Mouse (Mus musculus) monocyte, adult 2 months (primary cell): ENCODE results near the gene Fras1.

Experiments used
- DNase-seq, 2 experiments: peaks; one replicate each; pipeline ENCODE4 v3.0.0; 2022; ENCODE audit warnings: low spot score in 2 of 2, low read depth in 1 of 2

The Fras1 gene

DNA sequence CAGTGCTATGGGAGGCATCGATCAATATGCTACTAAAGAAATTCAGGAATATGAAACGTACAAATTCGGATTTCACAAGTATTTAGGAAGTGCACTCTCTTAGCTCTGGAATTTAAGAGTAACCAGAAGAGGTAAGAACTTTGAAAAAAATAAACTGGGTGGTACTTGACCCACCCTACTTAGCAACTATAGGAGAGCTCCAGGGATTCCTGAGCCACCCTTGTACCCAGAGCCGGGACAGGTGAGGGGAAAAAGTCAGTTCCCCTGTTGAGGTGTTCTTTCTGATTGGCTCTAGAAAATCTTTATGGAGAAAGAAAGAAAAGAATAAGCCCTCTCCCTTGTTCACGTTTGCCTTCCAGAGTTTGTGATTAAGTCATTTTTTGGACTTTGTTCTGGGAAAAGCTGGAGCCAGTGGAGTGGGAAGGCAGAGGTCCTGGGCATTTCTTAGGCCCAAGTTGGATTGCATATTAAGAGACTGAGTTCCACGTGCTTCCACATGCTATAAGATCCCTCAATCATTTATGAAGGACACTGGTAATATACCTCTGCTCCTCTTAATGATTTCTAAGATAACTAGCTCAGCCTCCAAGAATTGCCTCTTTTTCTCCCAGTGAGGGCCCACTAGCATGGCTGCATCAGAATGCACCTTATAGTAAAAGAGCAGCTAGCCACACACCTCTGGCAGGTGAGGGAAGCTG is 265.6 kb downstream of the Fras1 start:
- DNase-seq, result no peak

DNA sequence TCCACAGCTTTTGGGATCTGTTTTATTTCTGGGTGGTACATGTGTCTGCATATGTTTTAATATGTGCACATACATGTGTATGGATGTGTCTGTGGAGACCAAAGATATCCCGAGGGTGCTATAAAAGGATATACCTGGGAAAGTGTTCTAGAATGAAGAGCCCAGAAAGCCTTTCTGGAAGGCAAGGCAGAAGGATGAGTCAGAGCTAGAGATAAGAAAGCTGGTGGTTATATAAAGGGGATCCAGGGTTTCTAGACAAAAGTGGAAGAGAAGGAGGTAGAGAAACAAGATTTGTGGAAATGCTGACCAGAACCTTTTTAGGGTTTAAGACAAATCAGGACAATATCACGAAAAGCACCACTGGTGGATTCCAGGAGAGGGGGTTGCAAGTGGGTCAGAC is 267.5 kb downstream of the Fras1 start:
- no peak for DNase-seq

DNA sequence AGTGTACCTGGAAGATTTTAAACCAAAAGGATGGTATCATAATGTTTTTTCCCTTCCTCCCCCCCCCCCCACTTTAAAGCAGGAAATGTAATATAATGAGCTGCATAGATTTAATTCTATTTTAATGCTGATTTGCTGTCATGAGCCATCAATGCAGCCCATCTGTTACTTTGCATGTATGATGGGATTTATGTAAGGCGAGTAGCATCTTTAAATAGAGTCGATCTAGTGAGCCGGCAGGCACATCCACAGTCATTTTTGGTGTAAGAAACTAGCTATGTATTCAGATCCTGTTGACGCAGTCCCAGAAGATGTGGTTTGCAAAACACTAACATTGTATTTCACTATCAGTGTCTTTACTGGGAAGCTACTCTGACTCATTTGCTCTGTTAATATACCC is 301.9 kb downstream of the Fras1 start:
- DNase-seq, result no peak

DNA sequence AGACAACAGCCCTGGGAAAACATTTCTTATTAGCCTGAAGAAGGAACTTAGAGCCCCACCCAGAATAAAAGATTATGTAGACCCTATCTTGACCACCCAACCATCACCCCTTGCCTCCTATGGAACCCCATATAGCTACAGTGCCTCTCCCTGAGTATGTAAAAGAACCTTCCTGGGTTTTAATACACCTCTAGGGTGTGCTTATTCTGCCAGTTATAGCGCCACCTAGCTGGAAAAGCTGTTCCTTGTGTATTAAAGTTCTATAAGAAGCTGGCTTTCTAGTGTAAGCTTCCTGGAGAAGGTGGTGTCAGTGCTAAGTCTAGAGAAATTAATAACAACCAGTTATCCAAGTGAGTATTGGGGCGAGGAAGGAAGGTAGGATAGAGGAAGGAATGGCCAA is 303.7 kb downstream of the Fras1 start:
- no peak for DNase-seq

DNA sequence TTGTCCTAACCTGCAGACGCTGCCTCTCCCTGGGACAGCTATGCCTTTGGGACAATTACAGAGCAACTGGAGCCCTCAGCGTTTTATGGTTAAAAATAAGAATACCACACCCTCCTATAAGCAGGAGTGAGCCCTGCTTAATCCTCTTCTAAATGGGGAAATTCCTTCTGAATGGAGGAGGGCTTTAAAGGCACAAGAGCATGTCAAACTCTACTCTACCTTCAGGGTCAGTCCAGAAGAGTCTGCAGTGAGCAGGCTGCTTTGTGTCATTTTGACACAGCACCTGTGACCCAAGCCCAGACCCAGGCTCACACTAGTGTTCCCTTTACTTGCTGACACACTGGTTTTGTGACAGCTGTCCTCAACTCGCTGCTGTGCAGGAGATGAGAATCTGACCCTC is 307.3 kb downstream of the Fras1 start:
- DNase-seq, result no peak

DNA sequence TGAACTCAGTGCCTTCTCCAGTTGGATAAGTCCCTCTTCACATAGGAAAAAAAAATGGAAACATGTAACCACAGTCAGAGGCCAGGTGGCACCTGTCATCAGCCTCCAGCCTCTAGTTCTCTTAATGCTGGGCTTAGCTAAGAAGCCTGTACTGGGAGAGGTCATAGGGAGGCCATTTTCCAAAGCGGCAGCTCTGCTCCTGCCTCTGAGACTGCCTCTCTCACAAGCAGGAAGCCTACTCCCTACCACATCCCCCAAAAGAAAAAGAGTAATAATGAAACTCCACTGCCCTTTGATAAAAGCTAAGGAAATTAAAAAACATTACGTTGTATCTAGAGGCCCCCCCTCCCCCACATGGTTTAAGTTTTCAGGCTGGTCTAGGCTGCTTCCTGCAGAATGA is 309.0 kb downstream of the Fras1 start:
- no peak for DNase-seq

DNA sequence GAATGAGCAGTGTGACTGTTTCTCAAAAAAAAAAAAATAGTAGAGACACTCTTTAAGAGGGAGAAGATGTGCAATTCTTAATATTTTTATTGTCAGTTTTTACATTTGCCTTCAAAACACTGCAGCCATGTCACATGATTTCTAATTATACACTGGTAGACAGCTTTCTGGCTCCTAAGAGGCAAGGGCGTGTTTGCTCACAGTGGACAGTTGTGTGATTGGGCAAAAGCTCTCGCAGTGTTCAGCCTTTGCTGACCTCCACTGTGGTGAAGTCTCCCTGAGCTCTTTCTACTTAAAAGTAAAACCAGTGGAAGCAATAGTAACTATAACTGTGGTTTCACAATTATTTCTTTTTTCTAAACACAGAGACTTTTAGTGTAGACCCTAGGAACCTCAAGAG is 315.1 kb downstream of the Fras1 start:
- DNase-seq, result no peak

DNA sequence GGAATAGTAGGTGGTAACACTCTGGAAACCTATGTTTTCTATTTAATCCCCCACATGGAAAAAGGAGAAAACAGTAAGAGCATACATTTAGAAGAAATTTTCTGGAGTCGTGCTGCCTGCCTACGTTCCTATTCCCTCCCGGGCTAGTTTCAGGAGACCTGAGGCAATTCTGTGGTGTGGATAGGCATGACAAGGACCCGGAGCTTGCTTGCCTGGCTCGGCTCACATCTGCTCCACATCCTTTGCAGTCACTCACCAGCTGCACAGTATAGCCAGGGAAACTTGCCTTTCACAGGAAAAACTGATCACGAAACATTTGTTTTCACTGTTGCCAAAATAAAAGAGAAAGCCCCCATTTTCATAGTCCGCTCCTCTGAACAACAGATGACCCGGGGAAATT is 325.2 kb downstream of the Fras1 start:
- no peak for DNase-seq

DNA sequence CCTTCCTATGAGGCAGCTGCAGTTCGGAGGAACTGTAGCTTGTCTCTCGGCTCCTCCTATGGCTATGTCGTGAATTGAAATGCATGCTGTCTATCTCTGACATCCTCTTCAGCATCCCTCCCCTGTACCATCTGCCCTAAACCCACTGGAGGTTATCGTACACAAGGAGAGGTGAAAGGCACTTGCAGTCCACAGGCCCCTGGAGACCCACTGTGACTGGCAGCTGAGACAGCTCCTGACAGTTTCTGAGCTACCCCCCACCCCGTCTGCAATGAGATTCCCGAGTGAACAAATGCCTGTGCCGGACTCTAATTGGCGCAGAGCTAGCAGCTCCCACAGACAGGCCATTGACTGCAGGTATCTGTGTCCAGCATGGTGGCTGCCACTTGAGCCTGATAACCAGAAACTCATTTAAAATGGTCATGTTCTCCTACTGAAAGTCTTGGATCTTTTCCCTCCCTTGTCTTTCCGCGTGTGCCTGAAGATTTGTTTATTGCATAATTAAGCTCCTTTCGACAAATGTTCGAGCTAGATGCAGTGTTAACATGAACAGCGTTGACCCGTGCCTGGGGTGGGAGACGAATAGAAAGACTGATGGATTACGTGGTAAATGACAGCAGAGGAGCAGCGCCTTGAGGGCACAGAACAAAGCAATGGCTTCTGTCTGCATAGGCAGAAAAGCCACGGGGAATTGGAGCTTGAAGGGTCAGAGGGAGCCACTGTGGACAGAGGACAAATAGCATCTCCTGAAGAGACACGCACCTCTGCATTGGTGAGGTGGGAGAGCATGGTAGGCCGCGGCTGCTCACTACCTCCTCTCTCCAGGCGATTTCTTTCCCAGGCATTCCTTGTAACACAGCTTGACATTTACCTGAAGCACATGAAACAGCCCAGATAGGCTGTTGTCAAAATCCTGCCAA is 329.2 kb downstream of the Fras1 start:
- no peak for DNase-seq

DNA sequence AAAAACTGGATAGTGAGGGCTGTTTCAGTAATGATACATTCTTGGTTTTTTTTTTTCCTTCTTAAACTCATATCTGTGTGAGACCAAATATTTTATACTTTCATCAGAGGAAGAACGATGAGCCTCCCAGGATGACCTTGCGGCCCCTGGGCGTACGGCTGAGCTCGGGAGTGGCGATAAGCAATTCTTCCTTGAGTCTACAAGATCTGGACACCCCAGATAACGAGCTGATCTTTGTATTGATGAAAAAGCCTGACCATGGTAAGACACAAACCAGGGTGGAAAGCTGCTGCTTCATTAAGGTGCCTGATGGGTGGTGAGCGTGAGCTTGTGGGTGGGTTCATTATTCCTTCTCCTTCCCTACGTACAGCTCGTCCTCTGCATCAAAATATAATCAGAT is 334.8 kb downstream of the Fras1 start:
- DNase-seq, result no peak

DNA sequence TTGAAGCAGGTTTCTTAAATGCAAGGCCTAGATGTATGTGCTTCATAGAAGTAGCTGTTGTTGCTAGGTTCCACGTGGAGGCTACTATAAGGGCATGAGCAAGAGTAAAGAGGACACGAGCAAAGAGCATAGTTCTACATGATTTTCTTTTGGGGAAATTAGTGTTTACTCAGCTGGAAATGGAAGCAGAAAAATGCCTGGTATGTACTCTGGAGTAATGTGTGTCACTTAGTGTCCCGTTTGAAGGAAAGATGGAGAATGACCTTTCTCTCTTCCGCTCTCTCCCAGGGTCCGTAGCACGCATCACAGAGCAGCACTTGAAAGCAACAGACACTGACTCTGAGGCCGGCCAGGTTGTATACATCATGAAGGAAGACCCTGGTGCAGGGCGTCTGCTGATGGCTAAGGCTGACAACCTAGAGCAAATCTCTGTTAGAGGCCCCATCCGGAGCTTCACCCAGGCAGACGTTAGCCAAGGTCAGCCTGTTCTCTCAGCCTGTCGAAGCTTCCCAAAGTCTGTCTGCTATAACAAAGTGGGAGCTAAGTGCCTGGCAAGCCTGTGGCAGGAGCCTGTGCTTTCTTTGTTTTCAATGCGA is 338.4 kb downstream of the Fras1 start:
- DNase-seq, result no peak

DNA sequence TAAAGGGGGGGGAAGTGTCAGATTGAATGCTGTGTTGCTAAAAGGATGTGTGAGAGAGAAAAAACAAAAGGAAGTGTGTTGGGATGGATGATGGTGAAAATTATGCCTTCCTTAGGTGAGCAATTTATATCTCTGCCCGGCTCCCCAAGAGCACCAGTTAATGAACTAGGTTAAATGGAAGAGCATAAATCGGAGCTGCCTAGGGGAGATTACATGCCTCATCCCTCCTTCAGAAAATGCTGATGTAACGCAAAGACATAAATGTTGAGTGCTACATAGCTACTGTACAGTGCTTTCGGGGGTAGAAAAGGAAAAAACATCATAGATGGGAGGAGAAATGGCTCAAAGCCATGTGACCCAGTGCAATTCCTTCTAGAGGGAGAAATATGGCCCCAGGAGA is 339.0 kb downstream of the Fras1 start:
- no peak for DNase-seq

DNA sequence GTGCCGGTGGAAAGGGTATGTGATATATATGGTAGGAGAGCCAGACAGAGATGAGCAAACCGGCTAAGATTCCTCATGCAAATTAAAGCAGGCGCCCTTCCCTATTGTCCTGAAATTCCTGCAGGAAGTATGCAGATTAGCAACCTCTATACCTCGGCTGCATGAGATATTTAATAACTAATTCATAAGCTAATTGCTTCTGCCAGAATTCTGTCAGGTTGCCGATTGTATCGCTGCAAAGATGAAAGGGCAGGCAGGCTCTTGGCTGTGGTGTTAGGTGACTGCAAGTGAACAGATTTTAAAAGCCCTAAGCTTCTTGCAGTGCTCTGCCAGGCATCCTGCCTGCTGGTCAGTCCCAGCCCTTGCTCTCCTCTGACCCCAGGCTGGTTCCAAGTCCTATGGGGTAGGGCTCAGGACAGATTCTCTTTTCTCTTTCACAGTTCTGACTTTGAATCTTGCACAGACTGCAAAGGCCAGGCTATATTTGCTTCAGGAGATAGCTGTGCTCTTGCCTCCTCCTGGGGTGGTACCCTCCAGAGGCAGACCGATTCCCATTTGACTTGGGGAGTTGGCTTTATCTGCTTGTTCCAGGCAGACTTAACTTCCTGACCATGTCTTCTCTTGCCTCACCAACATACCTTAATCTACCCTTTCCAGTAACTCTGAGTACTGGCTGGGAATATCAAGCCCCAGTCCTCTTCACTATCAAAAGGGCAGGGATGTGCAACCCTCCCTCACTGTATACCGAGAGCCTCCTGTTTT is 342.7 kb downstream of the Fras1 start:
- DNase-seq, result no peak

DNA sequence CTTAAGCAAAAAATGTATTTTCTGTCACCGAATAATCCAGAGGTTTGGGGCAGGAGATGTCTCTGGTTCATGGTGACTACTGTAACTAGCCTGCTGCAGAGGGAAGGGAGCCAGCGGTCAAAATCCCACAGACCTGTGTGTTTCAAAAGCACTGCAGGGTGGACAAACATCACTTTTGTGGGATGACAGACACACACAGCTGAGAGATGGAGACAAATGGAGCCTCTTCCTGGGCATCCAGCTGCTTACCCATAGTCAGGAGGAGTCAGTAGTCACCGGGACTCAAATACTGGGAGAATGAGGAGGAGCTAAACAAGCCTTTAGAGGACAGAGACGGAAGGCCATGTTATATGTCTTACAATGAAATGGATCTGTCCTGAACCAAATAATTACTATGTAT is 343.9 kb downstream of the Fras1 start:
- DNase-seq, result no peak

DNA sequence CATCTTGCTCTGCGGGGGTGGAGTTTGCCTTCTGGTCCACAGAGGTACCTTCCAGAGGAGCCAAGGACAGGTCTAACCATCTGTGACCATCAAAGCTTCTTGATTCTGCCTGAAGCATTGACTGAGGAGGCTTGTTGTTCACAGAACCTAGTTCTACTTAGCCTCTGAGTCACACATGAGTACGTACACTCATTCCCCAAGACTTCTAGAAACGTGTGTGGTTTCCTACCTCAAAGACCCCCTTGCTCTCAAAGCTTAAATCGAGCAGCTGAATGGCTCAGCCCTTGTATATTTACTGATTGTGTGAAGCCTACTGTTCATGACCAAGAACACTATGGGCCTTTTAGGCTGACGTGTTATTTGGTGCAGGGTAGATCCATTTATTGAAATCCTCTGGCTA is 344.8 kb downstream of the Fras1 start:
- no peak for DNase-seq

DNA sequence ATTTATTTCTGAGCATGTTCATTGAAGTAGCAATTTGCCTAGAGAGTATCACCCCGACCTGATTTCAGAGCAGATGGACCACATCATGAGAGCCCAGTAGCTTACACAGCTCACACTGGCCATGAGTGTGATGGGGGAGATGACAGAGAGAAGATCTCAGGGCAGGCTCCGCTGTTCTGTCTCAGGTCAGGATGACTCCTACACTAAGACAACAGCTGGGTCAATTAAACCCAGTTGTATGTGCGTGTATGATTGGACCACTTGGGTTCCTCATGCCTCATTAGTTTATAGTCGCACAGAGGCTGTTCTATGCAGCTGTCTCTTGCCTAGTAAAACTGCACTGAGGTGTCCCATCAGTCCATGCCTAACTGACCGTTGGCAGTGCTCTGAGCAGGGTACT is 345.5 kb downstream of the Fras1 start:
- DNase-seq, result no peak

DNA sequence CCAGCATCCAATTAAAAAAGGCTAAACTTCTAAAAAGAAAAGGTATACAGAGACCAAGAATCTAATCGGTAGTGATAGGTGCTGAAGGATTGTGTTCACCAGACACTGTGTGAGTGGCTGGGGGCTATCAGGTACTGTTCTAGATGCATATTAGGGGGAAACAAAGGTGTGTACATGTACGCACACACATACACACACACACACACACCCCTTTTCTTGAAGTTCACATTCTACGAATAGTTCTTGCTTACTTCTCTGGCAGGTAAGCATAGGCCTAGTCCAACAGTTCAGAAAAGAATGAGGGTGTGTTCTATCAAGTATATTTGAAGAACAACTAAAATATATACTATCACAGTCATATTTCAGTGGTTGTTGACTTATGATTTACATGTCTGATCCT is 348.9 kb downstream of the Fras1 start:
- DNase-seq, result no peak

DNA sequence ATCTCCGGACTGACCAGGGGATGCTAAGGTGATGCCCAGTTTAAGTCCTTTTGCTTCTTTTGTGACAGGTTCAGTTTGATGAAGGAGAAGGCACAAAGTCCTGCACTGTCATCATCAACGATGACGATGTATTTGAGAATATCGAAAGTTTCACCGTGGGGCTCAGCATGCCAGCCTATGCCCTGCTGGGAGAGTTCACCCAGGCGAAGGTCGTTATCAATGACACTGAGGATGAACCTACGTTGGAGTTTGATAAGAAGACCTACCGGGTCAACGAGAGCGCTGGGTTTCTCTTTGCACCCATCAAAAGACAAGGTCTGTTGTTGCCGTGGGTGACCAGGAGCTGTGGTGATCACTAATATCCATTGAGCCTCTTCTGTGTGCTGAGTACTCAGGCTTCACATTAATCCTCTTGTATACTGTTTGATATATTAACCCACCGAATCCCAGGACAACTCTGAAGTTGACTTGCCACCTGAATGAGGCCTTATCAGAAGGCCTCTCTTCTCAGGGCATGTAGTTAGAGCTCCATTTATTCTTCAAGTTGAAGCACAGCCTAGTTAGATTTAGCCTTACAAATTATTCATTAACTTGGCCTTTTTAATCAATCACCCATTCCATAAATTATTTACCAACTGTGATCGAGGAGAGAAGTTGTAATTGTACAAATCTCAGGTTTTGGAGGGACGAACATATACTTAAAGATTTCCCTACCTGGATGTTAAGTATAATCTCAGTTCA is 365.6 kb downstream of the Fras1 start:
- DNase-seq, result no peak

DNA sequence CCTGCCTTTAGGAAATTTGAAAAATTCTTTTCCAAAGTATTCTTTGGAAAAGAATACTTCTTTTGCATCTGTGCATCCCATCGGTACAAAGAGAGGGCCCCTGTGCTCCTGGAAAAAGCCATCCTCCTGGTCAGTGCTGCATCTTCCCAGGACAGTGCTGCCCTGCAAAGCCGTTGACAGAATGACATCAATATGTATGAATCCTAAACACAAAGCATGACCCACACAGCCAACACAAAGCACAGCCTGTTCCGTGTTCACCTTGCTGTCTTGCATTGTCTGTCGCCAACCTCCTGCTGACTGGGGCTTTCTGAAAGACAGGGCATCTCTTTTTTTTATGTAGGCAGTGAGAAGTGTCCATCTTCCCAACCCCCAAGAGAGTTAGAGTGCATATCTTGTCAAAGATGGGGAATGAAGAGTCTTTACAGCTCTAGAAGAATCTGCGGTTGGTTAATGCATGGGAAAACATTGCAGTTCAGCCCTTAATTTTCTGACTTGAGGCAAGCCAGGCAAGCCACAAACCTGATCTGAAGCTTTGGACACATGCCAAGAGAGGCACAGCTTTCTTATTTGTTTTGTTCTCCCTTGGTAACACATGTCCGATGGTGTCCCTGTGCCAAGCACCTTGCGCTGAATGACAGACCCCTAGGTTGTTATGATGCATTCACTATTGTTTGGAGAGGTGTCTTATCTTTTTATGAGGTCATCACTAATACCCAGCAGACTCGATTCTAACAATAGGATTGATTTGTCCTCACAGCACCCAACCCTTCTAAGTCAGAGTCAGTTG is 373.6 kb downstream of the Fras1 start:
- no peak for DNase-seq

DNA sequence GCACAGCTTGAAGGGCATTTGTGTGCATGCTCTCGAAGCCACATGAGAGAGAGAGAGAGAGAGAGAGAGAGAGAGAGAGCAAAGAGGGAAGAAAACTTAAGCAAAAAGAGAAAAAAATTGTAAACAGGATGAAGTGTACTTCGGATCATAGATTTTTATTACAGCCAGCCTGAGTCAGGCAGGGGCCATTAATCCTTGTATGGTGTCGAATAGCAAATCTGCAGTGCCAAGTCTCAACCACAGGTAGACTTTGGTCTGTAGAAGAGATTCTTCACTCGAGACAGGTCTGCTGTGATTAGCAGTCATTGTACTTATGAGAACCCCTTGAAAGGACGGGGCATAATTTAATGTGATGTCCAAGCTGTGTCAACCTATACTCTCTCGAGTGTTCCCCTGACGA is 383.9 kb downstream of the Fras1 start:
- DNase-seq, result no peak
